Mouse (Mus musculus) ES-Bruce4 (cell line): ENCODE results near the gene Gpsm1. TPM values are rescaled to one million over a fixed set of nuclear protein-coding genes. Genes with fewer than 3 reads are reported as not detected.

Source experiments
- H3K27ac ChIP-seq: 2 replicates; pipeline ENCODE4 v1.5.1; 2012; ENCODE audit warnings: low read length, inconsistent platforms; ENCODE audit not compliant: insufficient read depth
- H3K27me3 ChIP-seq: 2 replicates; pipeline ENCODE4 v1.6.1; 2012; ENCODE audit warnings: mild to moderate bottlenecking, low read length, inconsistent platforms; ENCODE audit not compliant: control insufficient read depth, poor library complexity, insufficient read depth, severe bottlenecking
- H3K36me3 ChIP-seq: 2 replicates; pipeline ENCODE4 v1.6.1; 2012; ENCODE audit warnings: inconsistent platforms, mild to moderate bottlenecking, low read length, moderate library complexity; ENCODE audit not compliant: control insufficient read depth, poor library complexity, insufficient read depth, severe bottlenecking
- H3K4me1 ChIP-seq: one replicate; pipeline ENCODE4 v1.8.1; 2011; ENCODE audit warnings: low read length; ENCODE audit not compliant: control insufficient read depth, insufficient read depth
- H3K4me3 ChIP-seq: 2 replicates; pipeline ENCODE4 v1.5.1; 2011; ENCODE audit warnings: low read depth, mild to moderate bottlenecking, low read length
- H3K9ac ChIP-seq: 2 replicates; pipeline ENCODE4 v1.6.1; 2012; ENCODE audit warnings: low read depth, mild to moderate bottlenecking, inconsistent platforms; ENCODE audit not compliant: poor library complexity, severe bottlenecking
- H3K9me3 ChIP-seq: replicated peaks from 2 replicates; pipeline ENCODE4 v1.6.1; 2012; ENCODE audit warnings: mild to moderate bottlenecking, low read length, inconsistent platforms; ENCODE audit not compliant: control insufficient read depth, poor library complexity, insufficient read depth, severe bottlenecking
- CTCF ChIP-seq: IDR thresholded peaks from one replicate; pipeline ENCODE4 v1.8.1; 2011; ENCODE audit warnings: low read depth, low read length
- EP300 ChIP-seq: IDR thresholded peaks from 2 replicates; pipeline ENCODE4 v1.6.1; 2011; ENCODE audit warnings: low read depth, low read length; ENCODE audit not compliant: insufficient read depth
- POLR2A ChIP-seq: IDR thresholded peaks from one replicate; pipeline ENCODE4 v1.8.1; 2011; ENCODE audit warnings: low read length; ENCODE audit not compliant: insufficient read depth
- polyA plus RNA-seq: library from polyadenylated mRNA; stranded (reverse); fragments of >200 nt; gene quantifications from 2 replicates; pipeline ENCODE4 v1.2.4, GENCODE M21; 2011; ENCODE audit warnings: low read depth; ENCODE audit not compliant: missing spikeins, insufficient read depth, insufficient read length

Gpsm1 gene
- polyA plus RNA-seq, 1 experiment: 16.3 TPM

- H3K4me1 ChIP-seq: no peaks in the 10 kb centered on the region
- H3K4me3 ChIP-seq: peak overlapping the region; percentile 93
- no peaks in the 10 kb centered on the region for H3K27me3 ChIP-seq
- H3K9ac ChIP-seq: peak overlapping the region; percentile 86
- TF ChIP-seq POLR2A: no peak
- TF ChIP-seq EP300: no peak
- no peak for TF ChIP-seq CTCF
- H3K36me3 ChIP-seq: peaks cover 65% of the 10 kb centered on the region
- H3K27ac ChIP-seq: no peak overlapping the region
- H3K9me3 ChIP-seq: no peaks in the 10 kb centered on the region
Measured at GRCm38 (mm10) chr2:26388682-26389153, 73.4 kb downstream of the Gpsm1 start.

- peak within 1 kb of the TSS; percentile 86 for H3K9ac ChIP-seq
- no peaks in the 10 kb centered on the region for H3K27me3 ChIP-seq
- H3K4me1 ChIP-seq: no peaks in the 10 kb centered on the region
- no peaks in the 10 kb centered on the region for H3K9me3 ChIP-seq
- H3K27ac ChIP-seq: no peak within 1 kb of the TSS
- TF ChIP-seq EP300: 0 out of 2 replicates have a peak, but pooled peaks have one; percentile 15
- TF ChIP-seq POLR2A: peak; percentile 82
- TF ChIP-seq CTCF: no peak
- peaks cover 65% of the 10 kb centered on the region for H3K36me3 ChIP-seq
- H3K4me3 ChIP-seq: peak within 1 kb of the TSS; percentile 93
Measured at GRCm38 (mm10) chr2:26389154-26389690, 73.9 kb downstream of the Gpsm1 start, which contains the start of the genes Entr1 and Pmpca. Gene Entr1 (minus strand): TSS chr2:26389316. Gene Pmpca (plus strand): TSS chr2:26389339.

- Histone ChIP-seq H3K4me1 (no peaks in the 10 kb centered on the region), H3K36me3 (peaks cover 65% of the 10 kb centered on the region), H3K9ac (no peak overlapping the region), H3K27me3 (no peaks in the 10 kb centered on the region), H3K9me3 (no peaks in the 10 kb centered on the region), H3K27ac (no peak overlapping the region), H3K4me3 (no peak overlapping the region)
- TF ChIP-seq POLR2A: no peak
- no peak for TF ChIP-seq CTCF
- no peak for TF ChIP-seq EP300
Measured at GRCm38 (mm10) chr2:26390954-26391353, 75.6 kb downstream of the Gpsm1 start.

- no peak overlapping the region for H3K27ac ChIP-seq
- no peaks in the 10 kb centered on the region for H3K9me3 ChIP-seq
- H3K4me3 ChIP-seq: no peak overlapping the region
- H3K4me1 ChIP-seq: no peaks in the 10 kb centered on the region
- no peak overlapping the region for H3K9ac ChIP-seq
- H3K27me3 ChIP-seq: no peaks in the 10 kb centered on the region
- TF ChIP-seq CTCF: no peak
- TF ChIP-seq EP300: no peak
- no peak for TF ChIP-seq POLR2A
- H3K36me3 ChIP-seq: peaks cover 65% of the 10 kb centered on the region
Measured at GRCm38 (mm10) chr2:26391617-26392016, 76.3 kb downstream of the Gpsm1 start.

Other genes starting within 250 kb of the Gpsm1 start
- gene Nacc2, start 192.3 kb upstream of the Gpsm1 start, polyA plus RNA-seq: 4.0 and 5.9 TPM in 2 replicates
- not detected in 2 replicates for gene Lhx3, start 107.2 kb upstream of the Gpsm1 start, polyA plus RNA-seq
- gene Qsox2, start 78.0 kb upstream of the Gpsm1 start, polyA plus RNA-seq: 17.2 and 18.0 TPM in 2 replicates
- gene Ccdc187, start 21.0 kb upstream of the Gpsm1 start, polyA plus RNA-seq: 0.06 TPM in 1 of 2 replicates, not detected in the other
- 9.8 and 10.4 TPM in 2 replicates for gene Dnlz, start 36.6 kb downstream of the Gpsm1 start, polyA plus RNA-seq
- not detected in 2 replicates for gene Card9, start 45.4 kb downstream of the Gpsm1 start, polyA plus RNA-seq
- gene Snapc4, start 65.1 kb downstream of the Gpsm1 start, polyA plus RNA-seq: 51.4 and 54.3 TPM in 2 replicates
- 68.4 and 83.0 TPM in 2 replicates for gene Entr1, start 73.8 kb downstream of the Gpsm1 start, polyA plus RNA-seq
- gene Pmpca, start 73.8 kb downstream of the Gpsm1 start, polyA plus RNA-seq: 161 and 167 TPM in 2 replicates
- gene Inpp5e, start 93.7 kb downstream of the Gpsm1 start, polyA plus RNA-seq: 7.3 and 15.3 TPM in 2 replicates
- 51.5 and 55.5 TPM in 2 replicates for gene Sec16a, start 129.7 kb downstream of the Gpsm1 start, polyA plus RNA-seq
- gene Notch1, start 201.1 kb downstream of the Gpsm1 start, polyA plus RNA-seq: 31.1 and 31.9 TPM in 2 replicates